8 mouse cellular contexts compared by ENCODE assay signal in genomic region chr19:57123503-57124137, GRCm38 (mm10).
DNase-seq lines count a peak whose midpoint lies in the region; ATAC-seq lines count a peak whose summit lies in the region.

No protein-coding gene starts in this region.

- no peak overlapping the region for H3K4me3 ChIP-seq in liver, embryonic 16.5 days (ENCODE audit: low read depth, low read length)

- no peak overlapping the region for H3K9ac ChIP-seq in liver, embryonic 16.5 days (ENCODE audit: low read depth, low read length)

- peak overlapping the region; percentile 68 for H3K27ac ChIP-seq in liver, embryonic 16.5 days (ENCODE audit: low read length)

- peak; percentile 26; the same call in 1 of the 2 replicates for ATAC-seq in liver, embryonic 16.5 days (ENCODE audit: low read depth)

- no peaks in the 10 kb centered on the region for H3K9me3 ChIP-seq in liver, embryonic 16.5 days (replicated peaks; ENCODE audit: control insufficient read depth, low read length)

- no peaks in the 10 kb centered on the region for H3K27me3 ChIP-seq in liver, embryonic 16.5 days (ENCODE audit: control insufficient read depth, insufficient read depth, low read depth, low read length)

- peak; percentile 88 for DNase-seq in CD4-positive, CD25-positive, alpha-beta regulatory T cell, adult 2 months (ENCODE audit: low read depth, low spot score)
- DNase-seq in brain, adult 2 months (ENCODE audit: low read depth, low spot score): peak; percentile 99
- peak; percentile 46 for DNase-seq in gastrocnemius, postnatal 25 days
- peak; percentile 87 for DNase-seq in induced T-regulatory cell, adult 2 months (ENCODE audit: low read depth)
- peak; percentile 49 for DNase-seq in spleen, adult 12 weeks (ENCODE audit: low spot score)
- DNase-seq in urinary bladder, postnatal 10 days (ENCODE audit: low spot score): no peak
- no peak for DNase-seq in frontal cortex, postnatal 14 days (ENCODE audit: low spot score in 2 of 2)

- H3K4me1 ChIP-seq in liver, embryonic 16.5 days (ENCODE audit: control insufficient read depth, low read depth, low read length): peaks cover 1% of the 10 kb centered on the region

- peaks cover 4% of the 10 kb centered on the region for H3K36me3 ChIP-seq in liver, embryonic 16.5 days (ENCODE audit: control insufficient read depth, insufficient read depth)

- no peak overlapping the region for H3K4me2 ChIP-seq in liver, embryonic 16.5 days (ENCODE audit: low read depth, low read length)

- WGBS in liver, embryonic 16.5 days (ENCODE audit: insufficient replicate concordance): 20% methylated on average over 11 of the region's 11 CpGs

Comparison
In these comparisons a context has a peak if more than half of its experiments do, and no peak if none do; other contexts are left out.
1. DNase-seq: peak in CD4-positive, CD25-positive, alpha-beta regulatory T cell, adult 2 months (single experiment), brain, adult 2 months (single experiment), gastrocnemius, postnatal 25 days (single experiment), induced T-regulatory cell, adult 2 months (single experiment) and spleen, adult 12 weeks (single experiment); none in urinary bladder, postnatal 10 days (single experiment) and frontal cortex, postnatal 14 days (0 of 2).